In genomic region chr5:149286021-149286420, GRCm38 (mm10) we compare ENCODE assay signal across 10 mouse cellular contexts. TPM values are rescaled to one million over a fixed set of nuclear protein-coding genes. Genes with fewer than 3 reads are reported as not detected.
A peak's percentile ranks its signal among the peaks of the same experiment; 100 is the strongest.
DNase-seq lines count a peak whose midpoint lies in the region; ATAC-seq and TF ChIP-seq lines count a peak whose summit lies in the region.
"Had no signal": no experiment of that assay in that cellular context is flagged by ENCODE, and none has a peak within 500 bp of the region (broad histone marks: within the 10 kb centered on the region; RNA-seq: fewer than 3 reads in every experiment).

No protein-coding gene starts in this region.

- intact Hi-C loops in heart, adult 2 months (cut with DNase I), result no loop called here

- no peak overlapping the region for H3K4me3 ChIP-seq in heart, adult 2 months
- H3K4me3 ChIP-seq in heart, embryonic 11.5 days (ENCODE audit: low read depth, low read length), result no peak overlapping the region
- no peak overlapping the region for H3K4me3 ChIP-seq in midbrain, embryonic 14.5 days (replicated peaks; ENCODE audit: low read depth, low read length)
- no peak overlapping the region for H3K4me3 ChIP-seq in midbrain, embryonic 13.5 days (replicated peaks)
- H3K4me3 ChIP-seq: heart, embryonic 15.5 days; neural tube, embryonic 15.5 days had no signal

- H3K9me3 ChIP-seq in heart, embryonic 11.5 days (replicated peaks; ENCODE audit: control insufficient read depth, low read length), result peaks cover 5% of the 10 kb centered on the region; the same call in 1 of the 2 replicates
- H3K9me3 ChIP-seq in midbrain, embryonic 14.5 days (ENCODE audit: control insufficient read depth, low read length), result no peaks in the 10 kb centered on the region
- 0 out of 2 replicates have a peak, but pooled peaks cover 6% of the 10 kb centered on the region for H3K9me3 ChIP-seq in midbrain, embryonic 13.5 days
- H3K9me3 ChIP-seq: neural tube, embryonic 15.5 days had no signal

- ATAC-seq in heart, embryonic 11.5 days (replicated peaks; ENCODE audit: insufficient number of reproducible peaks, low FRiP score, low TSS enrichment), result no peak
- no peak for ATAC-seq in midbrain, embryonic 14.5 days (ENCODE audit: low FRiP score, low TSS enrichment)
- ATAC-seq in midbrain, embryonic 13.5 days, result no peak

- H3K36me3 ChIP-seq in heart, adult 2 months (ENCODE audit: control insufficient read depth, insufficient read depth, low read length), result no peaks in the 10 kb centered on the region
- H3K36me3 ChIP-seq in heart, embryonic 11.5 days (ENCODE audit: control insufficient read depth, insufficient read depth, low read length), result no peaks in the 10 kb centered on the region
- H3K36me3 ChIP-seq in midbrain, embryonic 14.5 days (ENCODE audit: control insufficient read depth, insufficient read depth, low read length), result no peaks in the 10 kb centered on the region
- no peaks in the 10 kb centered on the region for H3K36me3 ChIP-seq in midbrain, embryonic 13.5 days
- H3K36me3 ChIP-seq: heart, embryonic 15.5 days; neural tube, embryonic 15.5 days had no signal

- no peaks in the 10 kb centered on the region for H3K79me2 ChIP-seq in heart, adult 2 months (replicated peaks; ENCODE audit: control insufficient read depth, insufficient read depth, low read length)

- no peaks in the 10 kb centered on the region for H3K27me3 ChIP-seq in heart, adult 2 months (ENCODE audit: control insufficient read depth, insufficient read depth, low read length)
- no peaks in the 10 kb centered on the region; the same call in 1 of the 2 replicates for H3K27me3 ChIP-seq in heart, embryonic 11.5 days (ENCODE audit: control insufficient read depth, insufficient read depth, low read length)
- no peaks in the 10 kb centered on the region for H3K27me3 ChIP-seq in midbrain, embryonic 14.5 days (ENCODE audit: control insufficient read depth, insufficient read depth, low read length)
- no peaks in the 10 kb centered on the region; the same call in 1 of the 2 replicates for H3K27me3 ChIP-seq in midbrain, embryonic 13.5 days
- H3K27me3 ChIP-seq: neural tube, embryonic 15.5 days had no signal

- TF ChIP-seq CTCF in heart, adult 2 months (IDR thresholded peaks at IDR 0.05), result peak; percentile 57

- peaks cover 2% of the 10 kb centered on the region; the same call in 1 of the 2 replicates for H3K4me1 ChIP-seq in heart, adult 2 months (ENCODE audit: control insufficient read depth, insufficient read depth, low read length)
- H3K4me1 ChIP-seq in heart, embryonic 11.5 days (ENCODE audit: control insufficient read depth, insufficient read depth, low read length), result no peaks in the 10 kb centered on the region
- H3K4me1 ChIP-seq in midbrain, embryonic 14.5 days (ENCODE audit: control insufficient read depth, insufficient read depth, low read length), result peaks cover 7% of the 10 kb centered on the region
- peaks cover 11% of the 10 kb centered on the region for H3K4me1 ChIP-seq in midbrain, embryonic 13.5 days (replicated peaks)

- no peak overlapping the region for H3K9ac ChIP-seq in heart, adult 2 months (ENCODE audit: low read depth, low read length)
- H3K9ac ChIP-seq in heart, embryonic 11.5 days (ENCODE audit: low read depth, low read length), result no peak overlapping the region
- no peak overlapping the region for H3K9ac ChIP-seq in midbrain, embryonic 14.5 days (replicated peaks; ENCODE audit: low read length)
- no peak overlapping the region for H3K9ac ChIP-seq in midbrain, embryonic 13.5 days (replicated peaks)
- H3K9ac ChIP-seq: heart, embryonic 15.5 days; neural tube, embryonic 15.5 days had no signal

- no peak for DNase-seq in heart, adult 2 months
- DNase-seq in midbrain, embryonic 14.5 days, result peak; percentile 41
- peak; percentile 41 for DNase-seq in embryo, embryonic 11 days
- no peak for DNase-seq in urinary bladder, postnatal 4 days (ENCODE audit: low spot score in 2 of 2)
- no peak for DNase-seq in right cerebral cortex, postnatal 25 days
- no peak for DNase-seq in layer of hippocampus, adult 8-10 months (ENCODE audit: low spot score in 2 of 2)

- TF ChIP-seq EP300 in heart, adult 2 months (IDR thresholded peaks at IDR 0.05; ENCODE audit: insufficient read depth, low read depth, low read length), result no peak

- no peak overlapping the region for H3K27ac ChIP-seq in heart, adult 2 months
- no peak overlapping the region for H3K27ac ChIP-seq in heart, embryonic 11.5 days (ENCODE audit: low read depth, low read length)
- no peak overlapping the region for H3K27ac ChIP-seq in midbrain, embryonic 14.5 days (replicated peaks; ENCODE audit: low read depth, low read length)
- no peak overlapping the region for H3K27ac ChIP-seq in midbrain, embryonic 13.5 days
- H3K27ac ChIP-seq: heart, embryonic 15.5 days; neural tube, embryonic 15.5 days had no signal

- WGBS in heart, adult 2 months, result 44% methylated on average over 7 of the region's 7 CpGs
- WGBS in heart, embryonic 11.5 days (ENCODE audit: insufficient replicate concordance), result 59% methylated on average over 7 of the region's 7 CpGs
- WGBS in midbrain, embryonic 14.5 days, result 34% methylated on average over 7 of the region's 7 CpGs
- WGBS in midbrain, embryonic 13.5 days, result 39% methylated on average over 7 of the region's 7 CpGs

- H3K4me2 ChIP-seq in heart, embryonic 11.5 days, result no peak overlapping the region
- H3K4me2 ChIP-seq in midbrain, embryonic 14.5 days (ENCODE audit: low read length), result no peak overlapping the region
- H3K4me2 ChIP-seq in midbrain, embryonic 13.5 days (replicated peaks), result no peak overlapping the region
- H3K4me2 ChIP-seq: heart, embryonic 15.5 days; neural tube, embryonic 15.5 days had no signal

- no peak for TF ChIP-seq POLR2A in heart, adult 2 months (IDR thresholded peaks at IDR 0.05; ENCODE audit: insufficient read depth, low read depth, low read length)

RNA-seq across cellular contexts. Expression of gene Alox5ap, which starts 21.5 kb away (rescaled TPM):
- 10 to 100 TPM; 19.9 to 21.1 TPM for total RNA-seq in heart, adult 2 months (2021)
- 25.5 and 26.5 TPM in 2 replicates for polyA plus RNA-seq in heart, adult 2 months (2012; rRNA removed)
- 5.2 and 6.4 TPM in 2 replicates for polyA plus RNA-seq in heart, embryonic 11.5 days (2014; fragmentation: Nextera tagmentation; extraction: Ambion mirVana)
- 10.9 and 12.2 TPM in 2 replicates for polyA plus RNA-seq in midbrain, embryonic 14.5 days (2014; fragmentation: Nextera tagmentation; extraction: Ambion mirVana)
- polyA plus RNA-seq in midbrain, embryonic 13.5 days (2015; fragmentation: Nextera tagmentation; extraction: Ambion mirVana), result 8.6 and 9.1 TPM in 2 replicates
- 10 to 100 TPM; 10.3 to 19.4 (median 11.9) TPM for total RNA-seq in layer of hippocampus, adult 8-10 months (2022)

Comparison
In these comparisons a context has a peak if more than half of its experiments do, and no peak if none do; other contexts are left out.
1. DNase-seq: peak in midbrain, embryonic 14.5 days (single experiment) and embryo, embryonic 11 days (single experiment); none in heart, adult 2 months (0 of 2), urinary bladder, postnatal 4 days (0 of 2), right cerebral cortex, postnatal 25 days (single experiment) and layer of hippocampus, adult 8-10 months (0 of 2).